Mouse (Mus musculus) embryonic facial prominence, embryonic 14.5 days (tissue): ENCODE results near the gene Gstp2. TPM values are rescaled to one million over a fixed set of nuclear protein-coding genes. Genes with fewer than 3 reads are reported as not detected.

Experiments
- ATAC-seq: fragments of 200-750 bp; cut with Nextera tagmentation; 2 replicates; pipeline ENCODE4 v1.8.0; 2017; ENCODE audit warnings: low read depth, moderate number of reproducible peaks, moderate TSS enrichment
- DNase-seq: peaks from one replicate; pipeline ENCODE4 v3.0.0-alpha.2; 2015; ENCODE audit warnings: low spot score
- H3K27ac ChIP-seq: fragments of 300-500 bp; sonication (generic); replicated peaks from 2 replicates; pipeline ENCODE4 v1.5.1; 2014; ENCODE audit warnings: low read depth, mild to moderate bottlenecking, low read length, moderate library complexity
- H3K27me3 ChIP-seq: fragments of 300-500 bp; sonication (generic); replicated peaks from 2 replicates; pipeline ENCODE4 v1.6.1; 2014; ENCODE audit warnings: low read length; ENCODE audit not compliant: control insufficient read depth, insufficient read depth
- H3K36me3 ChIP-seq: fragments of 300-500 bp; sonication (generic); 2 replicates; pipeline ENCODE4 v1.6.1; 2014; ENCODE audit warnings: low read length, mixed read lengths; ENCODE audit not compliant: control insufficient read depth, insufficient read depth
- H3K4me1 ChIP-seq: fragments of 300-500 bp; sonication (generic); 2 replicates; pipeline ENCODE4 v1.6.1; 2014; ENCODE audit warnings: antibody characterized with exemption, low read length; ENCODE audit not compliant: control insufficient read depth, insufficient read depth
- H3K4me2 ChIP-seq: fragments of 300-500 bp; sonication (generic); 2 replicates; pipeline ENCODE4 v1.6.1; 2014; ENCODE audit warnings: low read depth, mild to moderate bottlenecking, low read length, moderate library complexity, mixed read lengths
- H3K4me3 ChIP-seq: fragments of 300-500 bp; sonication (generic); 2 replicates; pipeline ENCODE4 v1.5.1; 2014; ENCODE audit warnings: low read depth, mild to moderate bottlenecking, low read length
- H3K9ac ChIP-seq: fragments of 300-500 bp; sonication (generic); 2 replicates; pipeline ENCODE4 v1.6.1; 2014; ENCODE audit warnings: low read depth, mild to moderate bottlenecking, low read length, moderate library complexity, mixed read lengths
- H3K9me3 ChIP-seq: fragments of 300-500 bp; sonication (generic); 2 replicates; pipeline ENCODE4 v1.6.1; 2016; ENCODE audit warnings: low read length; ENCODE audit not compliant: control insufficient read depth
- WGBS: fragments of 180-500 bp; shearing (Covaris S2); extraction: QIAGEN DNeasy Blood & Tissue Kit; methylation state at CpG from one replicate; pipeline ENCODE4 v1.1.7; 2014; 5-methylcytosine and 5-hydroxymethylcytosine counted together
- polyA plus RNA-seq: library from polyadenylated mRNA; unstranded; fragments of >200 nt; fragmentation: Nextera tagmentation; extraction: Ambion mirVana; gene quantifications from 2 replicates; pipeline ENCODE4 v1.2.1, GENCODE M21; 2014

Gstp2 gene
- polyA plus RNA-seq, 1 experiment from 2014 or later, result 4.5 TPM

GRCm38 (mm10) chr19:4057389-4057788, 11.6 kb upstream of the Gstp2 start:
- Histone ChIP-seq H3K9ac (no peak overlapping the region), H3K4me2 (no peak overlapping the region), H3K27ac (no peak overlapping the region), H3K4me1 (no peaks in the 10 kb centered on the region), H3K4me3 (no peak overlapping the region), H3K27me3 (no peaks in the 10 kb centered on the region), H3K36me3 (no peaks in the 10 kb centered on the region), H3K9me3 (no peaks in the 10 kb centered on the region)
- ATAC-seq, result no peak
- 78% methylated on average over 13 of the region's 13 CpGs for WGBS
- DNase-seq, result no peak

GRCm38 (mm10) chr19:4056727-4057126, 10.9 kb upstream of the Gstp2 start:
- Histone ChIP-seq H3K9me3 (no peaks in the 10 kb centered on the region), H3K36me3 (no peaks in the 10 kb centered on the region), H3K4me1 (no peaks in the 10 kb centered on the region), H3K27me3 (no peaks in the 10 kb centered on the region), H3K4me2 (no peak overlapping the region), H3K27ac (no peak overlapping the region), H3K4me3 (no peak overlapping the region), H3K9ac (no peak overlapping the region)
- 31% methylated on average over 4 of the region's 4 CpGs for WGBS
- DNase-seq (no peak), ATAC-seq (no peak)

- ATAC-seq (no peak), DNase-seq (peak; percentile 31)
- Histone ChIP-seq H3K36me3 (no peaks in the 10 kb centered on the region), H3K27me3 (no peaks in the 10 kb centered on the region), H3K4me2 (no peak overlapping the region), H3K9ac (no peak overlapping the region), H3K4me1 (no peaks in the 10 kb centered on the region), H3K4me3 (no peak overlapping the region), H3K9me3 (no peaks in the 10 kb centered on the region), H3K27ac (no peak overlapping the region)
- WGBS, result 44% methylated on average over 15 of the region's 15 CpGs
These were observed 10.3 kb upstream of the Gstp2 start for GRCm38 (mm10) chr19:4055947-4056693.

- H3K4me1 ChIP-seq, result no peaks in the 10 kb centered on the region
- no peak overlapping the region for H3K9ac ChIP-seq
- H3K27me3 ChIP-seq, result no peaks in the 10 kb centered on the region
These were observed 9.6 kb upstream of the Gstp2 start for GRCm38 (mm10) chr19:4055216-4055946.

GRCm38 (mm10) chr19:4054613-4055012, 8.8 kb upstream of the Gstp2 start:
- no peaks in the 10 kb centered on the region for H3K27me3 ChIP-seq

More at GRCm38 (mm10) chr19:4055216-4055946, 9.6 kb upstream of the Gstp2 start:
- ATAC-seq (no peak), DNase-seq (no peak)
- H3K36me3 ChIP-seq, result no peaks in the 10 kb centered on the region
- no peak overlapping the region for H3K4me2 ChIP-seq
- H3K9me3 ChIP-seq, result no peaks in the 10 kb centered on the region
- no peak overlapping the region for H3K4me3 ChIP-seq
- no peak overlapping the region for H3K27ac ChIP-seq
- WGBS, result 73% methylated on average over 8 of the region's 8 CpGs

GRCm38 (mm10) chr19:4052516-4053030, 6.8 kb upstream of the Gstp2 start:
- Histone ChIP-seq H3K4me2 (no peak overlapping the region), H3K27me3 (no peaks in the 10 kb centered on the region), H3K36me3 (no peaks in the 10 kb centered on the region), H3K27ac (no peak overlapping the region), H3K9me3 (no peaks in the 10 kb centered on the region), H3K4me3 (no peak overlapping the region), H3K4me1 (no peaks in the 10 kb centered on the region), H3K9ac (no peak overlapping the region)
- ATAC-seq (no peak), DNase-seq (no peak)
- WGBS, result 62% methylated on average over 5 of the region's 5 CpGs

More at GRCm38 (mm10) chr19:4054613-4055012, 8.8 kb upstream of the Gstp2 start:
- Histone ChIP-seq H3K9ac (no peak overlapping the region), H3K4me2 (no peak overlapping the region), H3K36me3 (no peaks in the 10 kb centered on the region), H3K4me1 (no peaks in the 10 kb centered on the region), H3K4me3 (no peak overlapping the region), H3K9me3 (no peaks in the 10 kb centered on the region), H3K27ac (no peak overlapping the region)
- no peak for DNase-seq
- 87% methylated on average over 5 of the region's 5 CpGs for WGBS
- no peak for ATAC-seq

GRCm38 (mm10) chr19:4051741-4052515, 6.1 kb upstream of the Gstp2 start:
- no peak for ATAC-seq
- no peak overlapping the region for H3K27ac ChIP-seq
- no peaks in the 10 kb centered on the region for H3K9me3 ChIP-seq
- no peaks in the 10 kb centered on the region for H3K4me1 ChIP-seq
- no peak overlapping the region; the same call in 1 of the 2 replicates for H3K9ac ChIP-seq
- no peak overlapping the region for H3K4me3 ChIP-seq
- DNase-seq, result peak; percentile 35
- 50% methylated on average over 10 of the region's 10 CpGs for WGBS
- no peaks in the 10 kb centered on the region for H3K36me3 ChIP-seq
- H3K4me2 ChIP-seq, result no peak overlapping the region
- H3K27me3 ChIP-seq, result no peaks in the 10 kb centered on the region

GRCm38 (mm10) chr19:4051016-4051415, 5.2 kb upstream of the Gstp2 start:
- DNase-seq (no peak), ATAC-seq (no peak)
- no peaks in the 10 kb centered on the region; the same call in 1 of the 2 replicates for H3K4me1 ChIP-seq
- no peaks in the 10 kb centered on the region for H3K9me3 ChIP-seq
- no peaks in the 10 kb centered on the region for H3K36me3 ChIP-seq
- WGBS, result 92% methylated on average over 5 of the region's 5 CpGs
- no peak overlapping the region for H3K27ac ChIP-seq
- no peak overlapping the region for H3K4me2 ChIP-seq
- H3K27me3 ChIP-seq, result no peaks in the 10 kb centered on the region
- H3K4me3 ChIP-seq, result no peak overlapping the region
- no peak overlapping the region for H3K9ac ChIP-seq
